Mouse (Mus musculus) granulocyte monocyte progenitor cell, adult 5-6 weeks (primary cell): ENCODE data around the gene Polr2c. TPM values are rescaled to one million over a fixed set of nuclear protein-coding genes. Genes with fewer than 3 reads are reported as not detected.
A peak's percentile ranks its signal among the peaks of the same experiment; 100 is the strongest.
"Not testable (repeated sequence)": the region's sequence is repeated elsewhere in the genome, so short reads cannot be mapped to it uniquely, and the experiment has no call there.

Source experiments
- ATAC-seq: replicated peaks from 2 replicates; pipeline ENCODE4 v1.8.0; 2016; ENCODE audit warnings: mild to moderate bottlenecking, moderate TSS enrichment, inconsistent platforms; ENCODE audit not compliant: poor library complexity, severe bottlenecking
- total RNA-seq, 2 experiments: library from RNA; stranded (forward) in 1 of 2; stranded (reverse) in 1 of 2; fragments of 200-712, 200-1000 nt in 1 of 2; fragments of >200 nt in 1 of 2; fragmentation: Nextera tagmentation in 1 of 2; gene quantifications; 2 replicates each; pipeline ENCODE4 v1.2.3; 2014 to 2017

Gene Polr2c
- total RNA-seq, 2 experiments from 2014 or later, result 57.6 to 74.5 TPM

- peak; percentile 90 for ATAC-seq
Measured at GRCm38 (mm10) chr8:94837662-94838574, 19.3 kb upstream of the Polr2c start, which contains the start of the genes Coq9 and Ciapin1. Gene Coq9, plus strand, starts transcription at chr8:94838321. Gene Ciapin1, minus strand, starts transcription at chr8:94838358.

GRCm38 (mm10) chr8:94838600-94838999, 18.6 kb upstream of the Polr2c start:
- peak; percentile 76 for ATAC-seq

DNA sequence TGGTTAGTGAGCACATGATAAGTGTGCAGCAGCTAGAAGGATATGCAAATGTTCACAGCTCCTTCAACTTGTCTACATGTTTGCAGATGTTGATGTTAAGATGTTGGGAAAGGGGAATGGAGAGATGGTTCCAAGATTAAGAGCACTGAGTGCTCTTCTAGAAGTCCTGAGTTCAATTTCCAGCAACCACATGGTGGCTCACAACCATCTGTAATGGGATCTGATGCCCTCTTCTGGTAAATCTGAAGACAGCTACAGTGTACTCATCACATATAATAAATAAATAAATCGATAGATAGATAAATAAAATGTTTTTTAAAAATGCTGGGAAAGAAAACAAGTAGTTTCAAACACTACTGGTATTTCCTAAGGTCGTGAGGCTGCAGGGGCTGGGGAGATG, 16.1 kb upstream of the Polr2c start:
- no peak for ATAC-seq

- no peak for ATAC-seq
Measured at GRCm38 (mm10) chr8:94850049-94850448, 7.2 kb upstream of the Polr2c start.

DNA sequence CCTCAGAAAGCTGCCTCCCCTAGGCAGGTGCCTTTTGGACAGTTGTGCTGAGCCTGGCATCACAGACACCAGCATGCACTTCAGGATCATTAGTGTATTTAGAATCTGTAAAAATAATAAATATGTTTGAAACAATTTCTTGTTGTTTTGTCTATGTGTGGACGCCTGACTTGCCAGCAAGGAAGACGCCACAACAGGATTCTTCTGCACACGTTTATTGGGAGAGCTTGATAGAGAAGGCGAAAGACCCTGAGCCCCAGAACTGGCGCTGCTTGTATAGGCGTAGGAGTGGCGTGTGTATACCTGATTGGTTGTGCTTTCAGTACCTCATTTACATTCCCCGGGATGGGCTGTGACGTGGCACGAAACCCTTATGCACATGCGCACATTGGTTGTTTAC, 2.5 kb upstream of the Polr2c start:
- not testable (repeated sequence) for ATAC-seq

- peak; percentile 21 for ATAC-seq
Measured at GRCm38 (mm10) chr8:94857011-94857345, 272 bp upstream of the Polr2c start.

- ATAC-seq, result peak; percentile 55
Measured at GRCm38 (mm10) chr8:94861352-94861910, 4.2 kb downstream of the Polr2c start.

DNA sequence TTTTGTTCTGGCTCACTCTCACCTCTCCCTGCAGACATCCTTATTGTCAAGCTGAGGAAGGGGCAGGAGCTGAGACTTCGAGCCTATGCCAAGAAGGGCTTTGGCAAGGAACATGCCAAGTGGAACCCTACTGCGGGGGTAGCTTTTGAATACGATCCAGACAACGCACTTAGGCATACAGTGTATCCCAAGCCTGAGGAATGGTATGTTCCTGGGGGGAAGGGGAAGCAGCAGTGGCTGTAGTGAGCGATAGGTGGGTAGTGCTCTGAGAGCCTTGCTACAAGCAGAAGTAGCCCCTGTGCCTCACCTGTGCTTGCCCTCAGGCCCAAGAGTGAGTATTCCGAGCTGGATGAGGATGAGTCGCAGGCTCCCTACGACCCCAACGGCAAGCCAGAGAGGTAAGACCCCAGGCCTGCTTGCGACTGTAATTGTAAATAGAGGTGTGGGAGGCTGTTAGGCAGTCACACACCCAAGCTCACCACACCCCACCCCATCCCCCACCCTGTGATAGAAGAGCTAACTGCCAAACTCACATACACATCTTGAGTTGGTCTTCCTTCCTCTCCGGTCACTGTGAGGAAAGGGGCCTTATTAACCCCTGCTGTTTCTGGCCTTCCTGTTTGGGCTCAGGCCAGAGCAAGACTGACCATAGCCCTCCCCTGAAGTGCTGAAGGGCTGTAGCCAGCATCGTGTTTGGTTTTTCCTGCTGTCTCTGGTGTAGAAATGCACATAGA, 5.4 kb downstream of the Polr2c start:
- ATAC-seq, result no peak

GRCm38 (mm10) chr8:94863897-94864673, 6.8 kb downstream of the Polr2c start:
- ATAC-seq, result no peak

- no peak for ATAC-seq
Measured at GRCm38 (mm10) chr8:94865292-94865691, 8.0 kb downstream of the Polr2c start.

DNA sequence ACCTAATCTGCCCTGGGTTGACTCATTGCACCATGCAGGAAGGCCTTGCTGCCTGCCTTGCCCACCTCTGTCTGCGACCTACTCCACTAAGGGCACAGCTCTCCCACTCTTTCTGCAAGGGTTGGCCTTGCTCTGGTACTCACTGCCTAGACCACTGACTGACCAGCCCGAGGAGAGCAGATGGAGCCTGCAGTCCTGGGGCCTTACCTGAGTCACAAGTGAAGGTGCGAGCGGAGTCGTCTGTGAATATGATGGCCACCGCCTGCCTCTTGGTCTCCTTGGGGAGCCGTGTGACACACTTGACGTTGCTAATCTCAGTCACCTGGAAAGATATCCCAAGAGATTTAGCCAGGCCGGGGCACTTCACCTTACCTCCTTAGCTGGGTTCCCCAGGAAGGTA, 9.7 kb downstream of the Polr2c start:
- no peak for ATAC-seq

DNA sequence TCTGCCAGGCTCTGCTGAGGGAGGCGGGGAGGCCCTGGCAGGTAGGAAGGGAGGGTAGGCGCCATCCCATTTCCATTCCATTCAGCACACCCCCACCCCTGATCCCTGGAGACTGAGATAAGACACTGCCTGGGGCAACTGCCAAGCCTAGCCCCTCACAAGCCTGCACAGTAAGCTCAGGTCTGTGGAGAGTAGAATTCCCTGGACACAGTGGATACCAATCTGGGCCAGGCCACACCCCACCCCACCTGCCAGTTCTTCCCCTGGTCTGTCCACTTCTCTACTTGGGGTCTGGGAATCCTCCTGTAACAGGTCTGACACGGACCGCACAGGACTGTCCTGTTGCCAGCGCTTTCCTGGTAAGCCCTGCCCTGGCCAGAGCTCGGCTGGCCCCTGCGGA, 11.9 kb downstream of the Polr2c start:
- no peak for ATAC-seq

- no peak for ATAC-seq
Measured at GRCm38 (mm10) chr8:94870003-94870402, 12.8 kb downstream of the Polr2c start.

DNA sequence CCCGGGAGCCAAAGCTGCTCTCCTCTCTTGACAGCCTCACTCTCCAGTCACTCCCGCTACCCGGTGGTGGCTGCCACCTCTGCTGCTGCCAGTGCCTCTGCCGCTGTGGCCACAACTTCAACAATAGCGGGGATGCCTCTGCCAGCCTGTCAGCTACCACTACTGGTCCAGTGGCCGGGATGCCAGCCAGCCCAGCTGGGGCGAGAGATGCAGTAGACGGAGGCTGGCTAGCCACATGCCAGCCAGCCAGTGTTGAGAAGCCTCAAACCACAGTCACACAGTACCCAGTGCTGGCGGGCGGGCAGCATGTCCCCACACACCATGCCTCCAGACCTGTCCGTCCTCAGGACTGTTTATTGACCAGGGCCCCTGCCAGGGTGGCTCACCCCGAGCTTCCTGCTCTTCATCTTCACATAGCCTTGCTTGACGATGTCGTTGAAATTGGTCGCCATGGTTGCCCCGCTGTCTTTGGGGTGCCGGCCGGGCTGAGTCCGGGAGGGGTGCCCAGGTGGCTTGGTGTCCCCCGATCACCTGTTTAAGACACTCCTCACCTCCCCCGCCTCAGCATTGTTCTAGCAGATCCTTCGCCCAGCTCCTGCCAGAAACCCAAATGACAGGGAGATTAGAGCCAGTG, 13.3 kb downstream of the Polr2c start:
- ATAC-seq, result peak; percentile 55

DNA sequence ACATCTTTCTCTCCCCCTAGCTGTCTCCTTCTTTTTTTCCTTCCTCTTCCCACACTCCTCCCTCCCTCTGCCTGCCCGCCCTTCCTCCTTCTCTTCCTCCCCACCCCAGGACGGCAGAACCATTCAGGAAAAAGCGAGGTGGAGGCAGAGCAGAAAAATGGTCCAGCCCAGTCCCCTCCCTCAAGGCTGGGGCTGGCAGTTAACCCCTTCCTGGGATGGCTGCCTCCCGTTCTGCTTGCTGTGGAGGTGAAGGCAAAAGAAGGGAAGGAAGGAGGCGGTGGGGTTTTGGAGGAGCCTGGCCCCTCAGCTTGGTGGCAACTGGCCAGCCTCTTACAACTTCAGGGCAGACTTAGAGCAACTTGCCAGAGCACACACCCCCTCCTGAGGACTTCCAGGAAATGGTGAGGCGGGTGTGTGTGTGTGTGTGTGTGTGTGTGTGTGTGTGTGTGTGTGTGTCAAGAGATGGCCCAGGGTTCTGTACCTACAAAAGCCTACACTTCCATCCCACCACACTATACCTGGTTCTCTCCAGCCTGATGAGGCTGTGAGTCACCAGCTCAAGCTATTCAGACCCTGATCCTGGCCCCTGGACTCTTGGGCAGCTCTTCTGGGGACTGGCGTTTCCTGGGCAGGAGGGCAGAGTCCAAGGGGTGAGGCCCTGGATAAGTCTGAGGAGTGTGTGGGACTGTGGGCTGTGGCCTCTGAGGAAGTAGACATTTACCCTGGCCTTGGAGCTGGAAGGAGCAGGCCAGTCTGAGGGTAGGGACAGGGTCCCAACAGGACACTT, 14.1 kb downstream of the Polr2c start:
- peak; percentile 16 for ATAC-seq

DNA sequence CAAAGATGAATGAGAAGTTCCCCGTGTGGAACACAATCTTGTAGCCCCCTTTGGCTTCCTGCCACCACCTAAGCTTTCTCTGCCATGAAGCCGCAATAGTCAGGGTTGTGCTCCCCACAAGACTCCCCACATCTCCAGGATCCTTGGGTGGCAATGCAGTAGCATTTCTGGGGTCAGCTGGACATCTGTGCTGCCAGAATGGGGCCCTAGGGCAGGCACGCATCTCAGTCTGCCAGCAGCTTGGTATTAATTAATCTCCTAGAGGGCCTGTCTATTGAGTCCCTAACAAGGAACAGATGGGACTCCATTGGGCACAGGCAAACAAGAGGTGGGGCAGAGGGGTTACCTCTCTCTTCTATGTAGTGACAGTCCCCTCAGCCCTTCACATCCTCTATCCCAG, 14.9 kb downstream of the Polr2c start:
- ATAC-seq, result no peak

GRCm38 (mm10) chr8:94872576-94872975, 15.3 kb downstream of the Polr2c start:
- no peak for ATAC-seq

- peak; percentile 42 for ATAC-seq
Measured at GRCm38 (mm10) chr8:94874358-94874757, 17.1 kb downstream of the Polr2c start.
